Mouse (Mus musculus) c-Kit-positive CD71-negative TER-119-negative erythroid progenitor cells, embryonic 14.5 days (primary cell): Measurements from ENCODE around the gene Zp3r.
A peak's percentile ranks its signal among the peaks of the same experiment; 100 is the strongest.
"Not testable (repeated sequence)": the region's sequence is repeated elsewhere in the genome, so short reads cannot be mapped to it uniquely, and the experiment has no call there.

ENCODE experiments used
- DNase-seq: peaks from one replicate; pipeline ENCODE4 v3.0.0-alpha.2; 2013; ENCODE audit warnings: low read depth

Gene Zp3r

GRCm38 (mm10) chr1:130629521-130629920 is at the start of gene Zp3r:
Zp3r (minus strand) TSS chr1:130629621.
- DNase-seq = no peak

GRCm38 (mm10) chr1:130678551-130678950 is 49.1 kb upstream of the Zp3r start:
- no peak for DNase-seq

DNA sequence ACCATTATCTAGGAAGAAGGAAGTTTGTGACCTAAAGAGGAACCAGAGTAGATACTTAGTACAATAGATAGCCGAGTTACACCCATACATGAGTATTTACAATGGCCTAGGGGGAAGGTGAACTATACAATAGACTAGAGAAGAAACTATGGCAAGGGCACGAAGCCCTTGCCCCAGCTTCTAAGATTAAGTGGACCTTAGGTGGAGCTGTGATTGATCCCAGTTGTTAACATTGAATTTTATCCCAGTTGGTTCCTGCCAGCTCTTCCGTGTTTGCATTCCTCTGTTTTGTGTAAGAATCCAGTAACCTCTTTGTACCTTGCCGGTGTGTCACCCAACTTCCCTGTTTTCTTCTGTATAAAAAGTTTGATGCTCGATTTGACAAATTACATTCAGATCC is 34.2 kb upstream of the Zp3r start:
- not testable (repeated sequence) for DNase-seq

- DNase-seq = no peak
These were observed 32.0 kb upstream of the Zp3r start, which contains the start of gene C4bp for GRCm38 (mm10) chr1:130661454-130661853. C4bp (minus strand) TSS chr1:130661632.

GRCm38 (mm10) chr1:130659641-130660040 is 30.2 kb upstream of the Zp3r start:
- DNase-seq = not testable (repeated sequence)

DNA sequence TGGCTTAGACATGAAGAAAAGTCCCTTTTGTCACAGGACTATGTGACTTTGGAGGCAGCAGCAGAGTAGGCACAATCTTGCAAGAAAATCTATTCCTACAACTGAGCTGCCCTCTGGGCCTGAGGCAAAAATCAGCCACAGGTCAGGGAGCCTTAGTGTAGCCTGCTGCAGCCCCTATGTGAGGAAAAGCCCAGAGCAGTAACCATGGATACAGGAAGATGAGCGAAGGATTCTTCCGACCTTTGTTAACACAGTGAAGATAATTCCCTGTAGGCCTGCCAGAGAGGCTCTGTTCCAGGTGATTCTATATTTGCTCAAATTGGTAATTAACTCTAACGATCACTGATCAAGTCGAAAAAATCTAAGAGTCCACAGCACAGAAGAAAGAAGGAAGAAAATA is 14.7 kb upstream of the Zp3r start:
- DNase-seq = no peak

- no peak for DNase-seq
These were observed 11.5 kb upstream of the Zp3r start for GRCm38 (mm10) chr1:130640967-130641366.

DNA sequence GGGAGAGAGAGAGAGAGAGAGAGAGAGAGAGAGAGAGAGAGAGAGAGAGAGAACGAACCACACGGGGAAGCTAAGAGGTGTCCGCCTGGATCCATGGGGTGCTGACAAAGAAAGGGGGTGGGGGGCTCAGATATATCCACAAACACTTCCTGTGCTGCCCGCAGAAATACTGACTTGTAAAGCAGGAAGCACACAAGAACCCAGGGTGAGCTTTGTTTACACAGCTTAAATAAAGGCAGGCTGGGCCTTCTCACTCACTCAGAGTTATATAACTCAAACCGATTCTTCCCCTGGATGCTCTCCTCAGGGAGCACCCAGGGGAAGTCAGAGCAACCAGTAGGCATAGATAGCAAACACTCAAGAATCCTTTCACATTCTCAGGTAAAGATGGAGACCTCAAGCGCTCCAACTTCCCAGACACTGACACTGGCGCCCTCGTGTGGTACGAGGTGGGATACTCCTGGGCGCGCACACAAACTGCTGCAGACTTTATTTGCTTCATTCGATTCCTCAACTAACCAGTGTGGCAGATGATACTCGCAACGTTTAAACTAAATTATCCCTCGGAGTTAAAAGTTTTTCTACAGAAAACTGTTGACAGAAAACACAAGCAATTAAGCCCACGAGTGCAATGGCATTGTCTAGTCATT is 4.5 kb upstream of the Zp3r start:
- peak; percentile 63 for DNase-seq

GRCm38 (mm10) chr1:130633316-130633715 is 3.9 kb upstream of the Zp3r start:
- no peak for DNase-seq

GRCm38 (mm10) chr1:130596291-130596690 is 33.1 kb downstream of the Zp3r start:
- no peak for DNase-seq

GRCm38 (mm10) chr1:130588659-130589058 is 40.8 kb downstream of the Zp3r start:
- no peak for DNase-seq

DNA sequence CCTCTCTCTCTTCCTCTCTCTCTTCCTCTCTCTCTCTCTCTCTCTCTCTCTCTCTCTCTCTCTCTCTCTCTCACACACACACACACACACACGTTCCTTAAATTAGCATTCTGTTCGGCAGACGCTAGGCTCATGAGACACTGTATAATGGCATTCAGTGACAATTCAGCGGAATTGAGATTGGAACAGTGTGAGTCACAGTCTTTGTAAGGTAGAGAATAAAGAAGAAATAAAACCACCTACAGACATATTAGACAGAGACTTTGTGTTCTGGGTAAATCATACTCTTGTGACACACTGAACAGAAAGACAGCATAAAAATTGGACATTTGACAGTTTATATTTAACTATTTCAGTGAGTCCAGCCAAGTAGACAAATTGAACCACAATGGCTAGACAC is 53.0 kb downstream of the Zp3r start:
- no peak for DNase-seq

- DNase-seq = peak; percentile 26
These were observed 53.5 kb downstream of the Zp3r start for GRCm38 (mm10) chr1:130575962-130576361.

DNA sequence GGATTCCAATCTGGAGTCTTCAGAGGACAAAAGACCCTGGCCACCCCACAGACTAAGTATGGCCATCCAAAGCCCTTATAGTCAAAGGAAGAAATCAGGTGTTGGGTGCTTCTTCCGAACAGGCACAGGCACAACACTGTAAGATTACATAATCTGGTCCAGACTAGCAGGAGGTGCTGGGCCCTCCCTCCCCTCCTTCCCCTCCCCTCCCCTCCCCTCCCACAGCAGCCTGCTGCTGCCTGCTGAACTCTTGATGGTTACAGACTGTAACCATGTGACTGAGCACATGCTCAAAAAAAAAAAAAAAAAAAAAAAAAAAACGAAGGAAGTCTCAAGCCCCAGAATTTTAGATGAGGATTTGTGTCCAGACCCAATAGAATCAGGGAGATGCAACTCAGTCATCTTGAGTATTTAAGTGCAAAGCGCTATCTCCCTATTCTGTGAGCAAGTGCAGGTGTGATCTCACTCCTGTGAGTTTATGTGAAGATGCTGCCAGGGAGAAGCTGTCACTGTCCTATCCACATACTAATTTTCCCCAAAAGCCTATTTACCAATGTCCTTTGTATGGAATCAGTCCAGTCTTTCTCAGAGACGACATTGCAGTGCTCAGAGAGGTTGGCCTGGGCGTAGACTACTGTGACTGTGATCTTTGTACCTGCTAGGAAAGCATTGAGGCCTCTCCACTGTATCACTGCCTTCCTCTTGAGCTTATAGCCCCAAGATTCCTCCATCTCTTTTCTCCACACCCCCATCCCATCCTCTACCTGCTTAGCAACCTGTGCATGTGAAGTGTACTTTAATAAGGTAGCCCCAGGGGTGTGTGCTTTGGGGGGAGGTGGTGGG is 77.8 kb downstream of the Zp3r start:
- DNase-seq = no peak

DNA sequence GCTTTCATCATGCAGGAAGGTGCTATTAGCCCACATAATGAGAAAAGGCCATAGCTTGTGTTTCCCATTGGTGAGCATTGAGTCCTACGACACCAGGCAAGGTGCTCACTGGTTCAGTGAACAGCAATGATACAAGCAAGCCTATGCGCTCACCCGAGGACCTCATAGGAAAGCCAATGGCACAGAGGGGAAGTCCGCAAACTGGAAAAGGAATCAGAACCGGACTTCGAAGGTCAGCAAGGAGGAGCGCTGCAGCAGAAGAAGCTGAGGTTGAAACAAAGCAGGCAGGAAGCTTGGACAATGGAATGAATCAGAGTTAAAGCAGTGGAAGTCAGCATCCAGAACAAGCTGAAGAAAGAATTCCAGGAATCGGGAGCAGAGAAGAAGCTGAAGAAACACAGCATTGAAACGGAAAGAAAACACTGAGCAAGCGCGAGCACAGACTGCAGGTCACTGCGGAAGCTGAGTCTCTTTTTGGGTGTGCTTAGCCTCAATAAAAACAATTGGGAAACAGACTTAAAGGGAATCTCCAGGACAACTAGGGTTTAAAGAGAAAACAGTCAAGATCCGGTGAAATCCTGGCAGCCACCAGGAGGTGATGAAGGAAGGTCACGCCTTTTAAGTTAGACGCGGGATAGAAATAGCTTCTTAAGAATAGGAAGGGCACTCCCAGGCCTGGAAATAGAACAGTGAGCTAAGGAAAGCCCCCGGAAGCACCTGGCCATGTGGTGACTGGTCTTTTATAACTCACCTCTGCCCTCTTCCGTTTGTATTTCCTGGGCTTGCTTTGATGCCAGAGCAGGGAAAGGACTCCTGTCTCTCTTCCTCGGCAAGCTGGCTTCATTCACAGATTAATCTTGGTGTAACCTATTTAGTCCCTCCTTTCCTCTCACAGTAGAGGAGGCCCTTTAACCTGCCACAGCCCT is 78.9 kb downstream of the Zp3r start:
- DNase-seq = peak; percentile 35

DNA sequence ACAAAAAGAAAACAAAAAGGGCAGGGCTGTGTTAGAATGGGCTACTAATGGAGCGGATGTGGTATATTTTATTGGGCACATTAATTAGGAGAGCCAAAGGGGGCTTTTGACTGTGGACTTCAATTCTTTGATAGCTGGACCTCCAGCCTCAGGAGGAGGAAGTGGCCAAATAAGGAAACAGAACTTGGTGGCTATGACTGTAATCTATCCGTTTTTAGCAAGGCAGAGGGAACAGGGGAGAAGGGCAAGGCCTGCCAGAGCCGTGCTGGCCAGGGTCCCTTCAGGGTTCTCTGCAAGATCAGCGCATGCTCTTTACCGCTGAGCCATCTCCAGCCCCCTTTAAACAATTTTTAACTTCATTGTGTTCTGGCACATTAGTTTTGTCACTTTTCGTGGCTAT is 79.7 kb downstream of the Zp3r start:
- DNase-seq = no peak

- DNase-seq = no peak
These were observed 80.3 kb downstream of the Zp3r start for GRCm38 (mm10) chr1:130549160-130549559.

DNA sequence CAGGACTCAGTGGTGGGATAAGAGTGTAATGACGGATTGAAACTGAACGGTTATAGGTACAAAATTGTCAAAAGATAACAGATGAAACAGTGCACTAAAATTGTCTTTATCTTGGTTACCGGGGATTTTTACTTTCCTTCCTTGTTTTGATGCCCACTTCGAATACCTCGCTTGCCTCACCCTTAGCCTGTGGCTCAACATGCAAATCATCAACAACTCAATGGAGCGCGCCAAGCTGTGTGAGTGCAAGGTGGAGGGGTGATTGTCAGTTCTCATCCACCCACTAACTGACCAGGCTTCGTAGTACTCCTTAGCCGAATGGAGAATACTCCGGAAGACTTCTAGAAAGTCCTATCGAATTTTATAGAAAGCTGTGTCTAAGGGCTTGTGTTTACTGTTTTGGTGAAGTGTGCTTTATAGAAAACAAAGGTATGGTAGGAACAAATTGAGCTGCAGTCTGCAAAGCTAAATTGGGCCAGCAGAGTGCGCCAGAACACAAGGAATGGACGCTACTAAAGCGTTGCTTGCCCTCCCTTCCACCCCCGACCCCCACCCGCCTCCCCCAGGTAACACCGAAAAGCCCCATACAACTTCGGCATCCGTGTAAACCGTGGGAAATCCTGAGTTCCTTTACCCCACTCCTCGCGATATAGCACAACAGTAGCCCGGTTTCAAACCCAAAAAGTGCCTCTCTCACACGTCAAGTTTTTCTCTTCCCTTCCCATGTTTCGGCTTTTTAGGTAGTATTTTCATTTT is 81.6 kb downstream of the Zp3r start:
- peak; percentile 57 for DNase-seq
